Mouse (Mus musculus) gastrocnemius, adult 2 months (tissue): ENCODE data around the gene Ptprt. TPM values are rescaled to one million over a fixed set of nuclear protein-coding genes. Genes with fewer than 3 reads are reported as not detected.

Source experiments
- DNase-seq: peaks from one replicate; pipeline ENCODE4 v3.0.0; 2022
- H3K27ac ChIP-seq: fragments of 200-600 bp; 2 replicates; pipeline ENCODE4 v1.8.1; 2022; ENCODE audit warnings: mild to moderate bottlenecking
- H3K4me3 ChIP-seq: fragments of 200-600 bp; 2 replicates; pipeline ENCODE4 v1.8.1; 2022; ENCODE audit warnings: mild to moderate bottlenecking, moderate library complexity
- CTCF ChIP-seq: fragments of 200-600 bp; IDR thresholded peaks from 2 replicates; pipeline ENCODE4 v1.8.1; 2022; ENCODE audit warnings: antibody characterized with exemption, mild to moderate bottlenecking, moderate library complexity
- intact Hi-C: fragments of 180-260 bp; cut with DNase I; formaldehyde crosslinking; loops from one replicate; pipeline ENCODE4 v1.15.1; 2025
- total RNA-seq, 2 experiments: library from RNA; stranded (reverse); gene quantifications; 2 replicates each; pipeline ENCODE4 v1.2.3; 2021

Ptprt gene
- total RNA-seq, 2 experiments from 2014 or later: 0.18 to 0.92 TPM

GRCm38 (mm10) chr2:162638676-162639075 lies 22.3 kb downstream of the Ptprt start:
- H3K27ac ChIP-seq: no peak overlapping the region
- intact Hi-C loops: no loop called here

GRCm38 (mm10) chr2:162637537-162637936 lies 23.4 kb downstream of the Ptprt start:
- intact Hi-C loops: no loop called here
- no peak overlapping the region for H3K27ac ChIP-seq
- DNase-seq: no peak
- no peak for TF ChIP-seq CTCF
- H3K4me3 ChIP-seq: no peak overlapping the region

More at GRCm38 (mm10) chr2:162638676-162639075, 22.3 kb downstream of the Ptprt start:
- H3K4me3 ChIP-seq: no peak overlapping the region
- DNase-seq: no peak
- no peak for TF ChIP-seq CTCF

GRCm38 (mm10) chr2:162636387-162637009 lies 24.4 kb downstream of the Ptprt start:
- Histone ChIP-seq H3K27ac (no peak overlapping the region), H3K4me3 (no peak overlapping the region)
- intact Hi-C loops: no loop called here
- no peak for DNase-seq
- TF ChIP-seq CTCF: no peak

GRCm38 (mm10) chr2:162634901-162635300 lies 26.0 kb downstream of the Ptprt start:
- H3K27ac ChIP-seq: no peak overlapping the region
- DNase-seq: no peak
- no peak for TF ChIP-seq CTCF
- no peak overlapping the region for H3K4me3 ChIP-seq
- intact Hi-C loops: no loop called here

- H3K27ac ChIP-seq: no peak overlapping the region
- H3K4me3 ChIP-seq: no peak overlapping the region
These were observed 34.9 kb downstream of the Ptprt start for GRCm38 (mm10) chr2:162626076-162626475.

GRCm38 (mm10) chr2:162624707-162625106 lies 36.2 kb downstream of the Ptprt start:
- no peak for TF ChIP-seq CTCF
- no peak overlapping the region for H3K27ac ChIP-seq
- DNase-seq: no peak
- H3K4me3 ChIP-seq: no peak overlapping the region
- intact Hi-C loops: no loop called here

More at GRCm38 (mm10) chr2:162626076-162626475, 34.9 kb downstream of the Ptprt start:
- DNase-seq: no peak
- TF ChIP-seq CTCF: no peak
- intact Hi-C loops: no loop called here

- Histone ChIP-seq H3K4me3 (no peak overlapping the region), H3K27ac (no peak overlapping the region)
- TF ChIP-seq CTCF: no peak
- intact Hi-C loops: no loop called here
- DNase-seq: no peak
These were observed 46.7 kb downstream of the Ptprt start for GRCm38 (mm10) chr2:162614256-162614655.

GRCm38 (mm10) chr2:162613480-162613879 lies 47.5 kb downstream of the Ptprt start:
- H3K27ac ChIP-seq: no peak overlapping the region
- DNase-seq: no peak
- H3K4me3 ChIP-seq: no peak overlapping the region
- no peak for TF ChIP-seq CTCF
- intact Hi-C loops: no loop called here

- no peak for TF ChIP-seq CTCF
- no peak for DNase-seq
- Histone ChIP-seq H3K27ac (no peak overlapping the region), H3K4me3 (no peak overlapping the region)
- intact Hi-C loops: no loop called here
These were observed 58.2 kb downstream of the Ptprt start for GRCm38 (mm10) chr2:162602721-162603120.

- intact Hi-C loops: no loop called here
- DNase-seq: no peak
- Histone ChIP-seq H3K4me3 (no peak overlapping the region), H3K27ac (no peak overlapping the region)
- TF ChIP-seq CTCF: no peak
These were observed 69.6 kb downstream of the Ptprt start for GRCm38 (mm10) chr2:162591388-162591787.

- intact Hi-C loops: no loop called here
- no peak for TF ChIP-seq CTCF
- Histone ChIP-seq H3K4me3 (no peak overlapping the region), H3K27ac (no peak overlapping the region)
- no peak for DNase-seq
These were observed 79.3 kb downstream of the Ptprt start for GRCm38 (mm10) chr2:162581651-162582050.

- no peak for TF ChIP-seq CTCF
- intact Hi-C loops: no loop called here
- no peak for DNase-seq
- Histone ChIP-seq H3K27ac (no peak overlapping the region), H3K4me3 (no peak overlapping the region)
These were observed 83.1 kb downstream of the Ptprt start for GRCm38 (mm10) chr2:162577819-162578218.

GRCm38 (mm10) chr2:162572851-162573250 lies 88.1 kb downstream of the Ptprt start:
- intact Hi-C loops: no loop called here
- H3K27ac ChIP-seq: no peak overlapping the region
- no peak for TF ChIP-seq CTCF
- DNase-seq: no peak
- H3K4me3 ChIP-seq: no peak overlapping the region

GRCm38 (mm10) chr2:162571037-162571436 lies 89.9 kb downstream of the Ptprt start:
- H3K27ac ChIP-seq: no peak overlapping the region
- no peak overlapping the region for H3K4me3 ChIP-seq
- no peak for TF ChIP-seq CTCF
- DNase-seq: no peak
- intact Hi-C loops: no loop called here
